Mouse (Mus musculus) left cerebral cortex, postnatal 36 days (tissue): ENCODE results near the gene Rxfp4. TPM values are rescaled to one million over a fixed set of nuclear protein-coding genes. Genes with fewer than 3 reads are reported as not detected.

ENCODE experiments used
- DNase-seq, 2 experiments: peaks; one replicate each; pipeline ENCODE4 v3.0.0; 2021 to 2022; ENCODE audit warnings: low spot score in 2 of 2, mixed read lengths in 1 of 2
- intact Hi-C: fragments of 180-260 bp; cut with DNase I; formaldehyde crosslinking; loops from one replicate; pipeline ENCODE4 v1.15.1; 2025
- total RNA-seq, 2 experiments: library from RNA; stranded (reverse); gene quantifications; 2 replicates each; pipeline ENCODE4 v1.2.3; 2021

The Rxfp4 gene
- total RNA-seq, 2 experiments from 2014 or later = not detected

- no peak for DNase-seq
- intact Hi-C loops = loop anchor here (1.0 kb wide), 1 partner anchor 10 kb away; no protein-coding TSS in a partner anchor
Measured at GRCm38 (mm10) chr3:88631921-88632587, 20.9 kb downstream of the Rxfp4 start.

DNA sequence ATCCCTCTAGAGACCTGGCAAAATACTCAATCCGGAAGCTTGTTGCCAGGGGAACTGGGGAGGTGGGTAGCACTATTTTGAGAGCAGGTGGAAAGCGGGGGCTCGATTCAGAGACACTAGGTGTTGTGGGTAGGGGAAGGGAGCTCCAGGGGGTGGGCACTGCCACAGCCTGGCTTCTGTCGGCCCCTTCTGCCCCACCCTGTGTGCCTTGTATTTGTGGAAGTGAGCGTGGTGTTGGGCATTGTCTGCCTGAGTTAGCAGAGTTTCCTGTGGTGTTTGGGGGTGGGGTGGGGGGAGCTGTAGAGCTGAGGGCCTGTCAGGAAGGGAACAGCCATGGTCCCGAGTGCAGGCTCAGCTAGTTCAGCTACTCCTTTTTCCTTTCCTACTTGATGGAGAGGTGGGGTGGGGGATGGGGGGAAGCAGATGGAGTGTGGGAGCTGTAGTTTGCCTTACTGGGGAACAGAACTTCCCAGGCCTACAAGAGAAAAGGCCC is 22.0 kb downstream of the Rxfp4 start:
- DNase-seq = peak; percentile 73 to 76
- intact Hi-C loops = loop anchor here (1.0 kb wide), 1 partner anchor 9 kb away; no protein-coding TSS in a partner anchor

DNA sequence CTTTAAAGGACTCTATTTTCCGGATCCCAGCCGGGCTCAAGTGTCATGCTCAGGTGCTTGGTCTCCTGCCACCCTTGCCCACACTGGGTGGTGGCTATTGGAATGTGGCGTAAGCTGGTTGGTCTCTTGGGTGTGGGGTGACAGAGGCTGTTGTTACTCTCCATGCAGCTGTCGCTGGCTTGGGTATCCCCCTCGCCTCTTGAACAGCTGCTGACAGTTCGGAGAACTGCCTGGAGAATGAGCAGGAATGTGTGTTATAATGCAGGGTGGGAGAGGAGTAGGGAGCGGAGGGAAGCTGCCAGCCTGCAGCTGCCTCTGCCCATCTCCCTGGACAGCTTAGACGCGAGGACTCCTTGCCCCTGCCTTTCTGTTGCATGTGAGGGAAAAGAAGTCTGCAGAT is 22.9 kb downstream of the Rxfp4 start:
- DNase-seq = no peak

GRCm38 (mm10) chr3:88629244-88629643 is 23.7 kb downstream of the Rxfp4 start:
- intact Hi-C loops = no loop called here
- DNase-seq = peak; percentile 85 to 86

More for the DNA sequence above, 22.9 kb downstream of the Rxfp4 start:
- intact Hi-C loops = no loop called here

DNA sequence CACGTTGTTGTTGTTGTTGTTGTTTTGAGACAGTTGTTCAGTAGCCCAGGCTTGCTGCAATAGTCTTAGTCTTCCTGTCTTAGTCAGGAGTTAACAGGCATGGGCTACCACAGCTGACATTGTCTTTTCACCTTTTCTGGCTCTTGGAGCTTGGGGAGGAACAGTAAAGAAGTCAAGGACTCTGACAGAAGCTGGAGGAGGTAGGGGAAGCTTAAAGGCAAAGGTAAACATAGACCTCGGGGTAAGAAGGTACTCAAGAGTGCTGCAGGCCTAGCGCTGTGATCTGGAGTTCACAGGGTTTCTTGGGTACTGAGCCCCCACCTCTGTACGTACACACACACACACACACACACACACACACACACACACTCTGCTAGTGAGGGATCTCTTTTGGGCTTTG is 24.2 kb downstream of the Rxfp4 start:
- intact Hi-C loops = no loop called here
- no peak for DNase-seq

GRCm38 (mm10) chr3:88627535-88627934 is 25.4 kb downstream of the Rxfp4 start:
- no peak for DNase-seq
- intact Hi-C loops = no loop called here

- intact Hi-C loops = no loop called here
- DNase-seq = no peak
Measured at GRCm38 (mm10) chr3:88627114-88627513, 25.8 kb downstream of the Rxfp4 start.

DNA sequence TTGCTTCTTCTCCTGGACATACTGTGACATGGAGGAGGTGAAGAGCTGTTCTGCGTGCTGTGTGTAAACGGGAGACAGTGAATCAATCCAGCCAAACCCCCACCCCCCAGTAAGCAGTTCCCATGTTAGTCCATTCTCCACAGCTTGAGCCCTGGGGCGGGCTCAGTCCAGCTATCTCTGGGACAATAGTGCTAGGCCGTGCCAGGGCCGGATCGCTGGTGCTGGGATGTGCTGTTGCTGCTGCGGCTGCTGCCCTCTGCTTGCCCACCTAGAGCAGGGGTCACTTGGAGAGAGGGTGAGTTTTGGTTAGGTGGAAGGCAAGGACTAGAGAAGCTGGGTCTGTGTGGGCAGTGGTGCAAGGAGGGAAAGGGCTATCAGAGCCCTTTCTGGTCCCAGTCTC is 26.6 kb downstream of the Rxfp4 start:
- DNase-seq = no peak
- intact Hi-C loops = no loop called here

DNA sequence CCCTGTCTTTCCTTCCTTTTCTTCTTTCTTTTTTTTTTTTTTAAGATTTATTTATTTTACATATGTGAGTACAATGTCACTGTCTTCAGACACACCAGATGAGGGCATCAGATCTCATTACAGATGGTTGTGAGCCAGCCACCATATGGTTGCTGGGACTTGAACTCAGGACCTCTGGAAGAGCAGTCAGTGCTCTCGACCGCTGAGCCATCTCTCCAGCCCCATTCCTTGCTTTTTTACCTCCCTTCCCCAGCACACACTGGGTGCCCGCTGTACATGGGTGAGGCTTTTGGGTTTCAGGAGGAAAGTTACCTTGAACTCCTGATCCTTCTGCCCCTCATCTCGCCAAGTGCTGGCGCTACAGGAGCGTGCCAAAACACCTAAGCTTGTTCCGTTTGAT is 27.4 kb downstream of the Rxfp4 start:
- DNase-seq = no peak
- intact Hi-C loops = loop anchor here (2.0 kb wide), 1 partner anchor 49 kb away; no protein-coding TSS in a partner anchor

DNA sequence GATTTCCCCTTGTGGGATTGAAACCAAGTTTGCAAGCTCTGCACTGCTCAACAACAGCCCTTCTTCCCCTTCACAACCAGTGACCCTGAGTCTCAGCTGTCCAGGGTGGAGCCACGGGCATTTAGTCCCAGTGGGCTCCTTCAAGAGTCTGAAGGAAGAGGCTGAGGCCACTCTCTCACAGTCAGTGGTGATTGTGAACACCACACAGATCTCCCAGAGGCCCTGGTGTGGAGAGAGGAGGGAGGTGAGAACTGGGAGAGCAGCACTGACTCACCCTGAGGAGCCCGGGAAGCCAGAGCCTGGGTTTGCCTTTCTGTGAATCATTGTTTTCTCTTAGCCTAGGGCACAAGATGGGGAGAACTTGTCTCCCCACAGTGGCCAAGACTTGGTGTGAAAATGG is 28.0 kb downstream of the Rxfp4 start:
- DNase-seq = no peak
- intact Hi-C loops = loop anchor here (2.0 kb wide), 1 partner anchor 48 kb away; no protein-coding TSS in a partner anchor

- DNase-seq = no peak
- intact Hi-C loops = loop anchor here (2.0 kb wide), 1 partner anchor 48 kb away; no protein-coding TSS in a partner anchor
Measured at GRCm38 (mm10) chr3:88624324-88624723, 28.6 kb downstream of the Rxfp4 start.

GRCm38 (mm10) chr3:88623346-88624135 is 29.4 kb downstream of the Rxfp4 start:
- peak in 1 of 2 experiments; percentile 65 for DNase-seq
- intact Hi-C loops = loop anchor here (2.0 kb wide), 1 partner anchor 47 kb away; no protein-coding TSS in a partner anchor

DNA sequence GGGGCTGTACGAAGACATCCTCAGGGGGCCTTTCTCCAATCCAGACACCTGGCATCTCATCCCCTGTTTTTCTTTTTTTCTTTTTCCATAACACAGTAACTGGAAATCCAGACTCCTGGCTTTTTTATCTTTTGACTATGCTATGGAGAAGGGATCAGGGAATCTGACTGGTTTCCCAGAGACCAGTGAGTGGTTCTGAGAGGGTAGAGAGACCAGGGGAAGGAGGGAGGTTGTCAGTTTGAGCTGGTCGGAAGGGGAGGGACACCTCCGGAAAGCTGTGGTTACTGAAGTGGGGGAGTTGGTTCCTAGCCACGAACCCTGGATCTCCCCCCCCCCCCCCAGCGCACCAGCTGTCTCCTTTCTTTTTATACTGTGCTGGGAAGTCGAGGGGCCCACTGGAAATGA is 30.0 kb downstream of the Rxfp4 start:
- no peak for DNase-seq
- intact Hi-C loops = loop anchor here (1.0 kb wide), 1 partner anchor 8 kb away; no protein-coding TSS in a partner anchor

- intact Hi-C loops = loop anchor here (1.0 kb wide), 1 partner anchor 9 kb away; no protein-coding TSS in a partner anchor
- DNase-seq = peak in 1 of 2 experiments; percentile 44
Measured at GRCm38 (mm10) chr3:88622113-88622940, 30.6 kb downstream of the Rxfp4 start.

DNA sequence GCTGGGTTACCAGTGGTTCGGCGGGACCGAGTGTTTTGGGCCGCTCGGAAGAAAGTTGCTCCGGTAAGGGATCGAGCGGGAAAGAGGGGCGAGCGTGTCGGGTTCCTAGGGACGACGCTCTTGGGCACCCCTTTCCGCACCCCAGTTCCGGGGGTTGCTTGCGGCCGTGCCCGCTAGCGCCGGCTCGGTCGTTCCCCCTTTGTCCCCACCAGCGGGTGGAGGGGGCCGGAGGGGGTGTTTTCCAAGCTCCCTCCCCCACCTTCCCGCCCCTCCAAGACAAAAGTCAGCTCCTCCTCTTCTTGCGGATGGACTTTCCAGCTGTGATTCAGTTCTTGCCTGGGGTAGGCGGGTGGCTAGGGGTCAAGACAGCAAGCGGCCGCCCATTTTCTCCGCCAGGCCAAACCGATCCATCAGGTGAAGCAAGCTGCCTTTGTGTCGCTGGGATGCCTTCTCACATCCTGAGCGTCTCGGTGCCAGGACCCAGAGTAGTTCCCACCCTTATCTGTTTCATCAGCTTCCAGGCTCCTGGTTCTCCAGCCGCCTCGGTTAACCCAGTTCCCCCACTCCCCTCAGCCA is 31.3 kb downstream of the Rxfp4 start:
- intact Hi-C loops = loop anchor here (1.0 kb wide), 1 partner anchor 10 kb away; no protein-coding TSS in a partner anchor
- peak in 1 of 2 experiments; percentile 34 for DNase-seq

DNA sequence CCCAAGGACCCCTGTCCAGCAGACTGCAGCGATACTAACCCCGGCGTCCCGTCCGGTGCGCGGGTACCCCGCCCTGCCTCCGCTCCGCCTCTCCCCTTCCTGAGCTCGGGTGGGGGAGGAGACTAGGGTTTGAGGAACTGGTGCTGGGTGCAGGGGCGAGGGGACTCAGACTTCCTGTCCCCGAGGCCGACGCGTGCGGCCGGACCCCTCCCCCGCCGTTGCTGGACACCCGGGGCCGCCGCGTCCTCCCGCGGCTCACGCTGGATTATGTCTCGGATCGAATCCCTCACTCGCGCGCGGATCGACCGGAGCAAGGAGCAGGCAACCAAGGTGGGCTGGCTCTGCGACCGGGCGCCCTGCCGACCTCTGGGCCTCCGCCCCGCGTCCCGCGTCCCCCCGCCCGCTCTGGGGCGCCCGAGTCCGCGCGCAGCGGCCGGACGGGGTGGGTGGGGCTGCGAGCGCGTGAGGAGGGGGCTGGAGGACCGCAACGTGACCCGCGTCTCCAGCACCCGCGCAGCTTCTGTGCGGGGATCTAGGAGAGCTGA is 31.9 kb downstream of the Rxfp4 start:
- intact Hi-C loops = no loop called here
- peak; percentile 47 to 55 for DNase-seq

DNA sequence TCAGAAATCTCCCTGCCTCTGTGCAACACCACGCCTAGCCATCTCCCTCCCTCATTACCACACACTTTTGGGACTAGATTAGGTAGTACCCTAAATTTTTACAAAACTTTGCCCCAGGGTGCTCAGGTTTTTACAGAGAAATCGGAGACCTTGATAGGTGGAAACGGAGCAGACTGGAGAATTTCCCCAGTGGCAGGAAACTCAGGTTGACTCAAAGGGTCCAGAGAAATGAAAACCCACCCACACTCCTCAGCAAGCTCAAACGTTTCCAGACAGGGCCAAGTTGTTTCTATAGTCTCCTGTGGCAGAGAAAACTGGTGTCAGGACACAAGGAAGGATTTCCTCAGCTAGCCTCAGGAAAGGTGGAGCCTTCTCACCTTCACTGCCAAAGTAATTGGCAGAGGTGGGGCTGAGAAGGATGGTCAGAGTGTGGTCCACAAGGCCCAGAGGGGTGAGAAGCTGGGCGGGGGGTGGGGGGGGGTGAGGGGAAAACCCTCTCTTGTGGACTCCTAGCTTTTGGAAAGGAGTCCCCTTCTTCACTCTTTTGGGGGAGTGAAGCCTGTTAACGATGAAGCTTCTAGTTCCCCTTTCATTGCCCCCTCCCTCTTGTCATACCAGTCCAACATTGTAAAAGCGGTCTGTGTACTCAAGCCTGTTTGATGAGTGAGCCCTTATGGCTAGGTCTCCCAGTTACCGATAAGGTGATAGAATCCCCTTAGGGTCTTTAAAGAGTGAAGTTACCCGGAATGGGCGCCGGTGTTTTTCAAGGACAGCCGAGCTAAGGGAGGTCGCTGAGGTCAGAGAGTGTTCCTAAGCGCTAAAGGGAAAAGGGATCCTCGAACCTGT is 32.6 kb downstream of the Rxfp4 start:
- DNase-seq = no peak
- intact Hi-C loops = no loop called here
